Mouse (Mus musculus) E14TG2a.4 (cell line): ENCODE results near the gene Ercc2.

Experiments
- H3K27me3 ChIP-seq: 2 replicates; pipeline ENCODE4 v1.6.1; 2014; ENCODE audit warnings: low read length, control low read depth; ENCODE audit not compliant: insufficient read depth
- H3K36me3 ChIP-seq: 2 replicates; pipeline ENCODE4 v1.6.1; 2014; ENCODE audit warnings: low read length, control low read depth; ENCODE audit not compliant: insufficient read depth
- H3K4me1 ChIP-seq: replicated peaks from 2 replicates; pipeline ENCODE4 v1.6.1; 2014; ENCODE audit warnings: low read depth, low read length, control low read depth
- H3K4me3 ChIP-seq: replicated peaks from 2 replicates; pipeline ENCODE4 v1.5.1; 2014; ENCODE audit warnings: mild to moderate bottlenecking, low read length
- H3K9me3 ChIP-seq: 2 replicates; pipeline ENCODE4 v1.6.1; 2014; ENCODE audit warnings: low read length, control low read depth
- CTCF ChIP-seq: conservative IDR thresholded peaks from 2 replicates; pipeline ENCODE4 v1.5.1; 2014; ENCODE audit warnings: low read length
- NANOG ChIP-seq: IDR thresholded peaks from 2 replicates; pipeline ENCODE4 v1.6.1; 2014; ENCODE audit warnings: borderline replicate concordance, low read length, mixed read lengths
- POU5F1 ChIP-seq: IDR thresholded peaks from 2 replicates; pipeline ENCODE4 v1.6.1; 2014; ENCODE audit warnings: low read length, borderline replicate concordance

Gene Ercc2

GRCm38 (mm10) chr7:19342481-19343027 is 39.3 kb upstream of the Ercc2 start:
- Histone ChIP-seq H3K36me3 (no peaks in the 10 kb centered on the region), H3K4me1 (peaks cover 38% of the 10 kb centered on the region), H3K9me3 (no peaks in the 10 kb centered on the region), H3K4me3 (peak overlapping the region; percentile 76), H3K27me3 (peaks cover 22% of the 10 kb centered on the region)
- TF ChIP-seq NANOG (no peak), CTCF (no peak), POU5F1 (no peak)

GRCm38 (mm10) chr7:19343210-19343808 is 38.5 kb upstream of the Ercc2 start:
- peaks cover 39% of the 10 kb centered on the region for H3K4me1 ChIP-seq
- H3K4me3 ChIP-seq, result no peak overlapping the region
- TF ChIP-seq NANOG (no peak), POU5F1 (no peak), CTCF (peak; percentile 69)

GRCm38 (mm10) chr7:19344237-19344847 is 37.5 kb upstream of the Ercc2 start, which contains the start of gene Ercc1:
TSS of gene Ercc1 (plus strand) at chr7:19344778.
- peaks cover 48% of the 10 kb centered on the region for H3K4me1 ChIP-seq
- peak within 1 kb of the TSS; percentile 91 for H3K4me3 ChIP-seq
- H3K9me3 ChIP-seq, result no peaks in the 10 kb centered on the region
- TF ChIP-seq NANOG, result no peak
- no peak for TF ChIP-seq POU5F1
- TF ChIP-seq CTCF, result no peak
- peaks cover 13% of the 10 kb centered on the region for H3K36me3 ChIP-seq
- peaks cover 20% of the 10 kb centered on the region for H3K27me3 ChIP-seq

More at GRCm38 (mm10) chr7:19343210-19343808, 38.5 kb upstream of the Ercc2 start:
- no peaks in the 10 kb centered on the region for H3K9me3 ChIP-seq
- H3K36me3 ChIP-seq, result peaks cover 3% of the 10 kb centered on the region
- peaks cover 22% of the 10 kb centered on the region for H3K27me3 ChIP-seq

GRCm38 (mm10) chr7:19344938-19345471 is 36.8 kb upstream of the Ercc2 start:
- H3K36me3 ChIP-seq, result peaks cover 18% of the 10 kb centered on the region
- TF ChIP-seq NANOG, result no peak
- no peak for TF ChIP-seq CTCF
- TF ChIP-seq POU5F1, result no peak
- H3K4me3 ChIP-seq, result peak overlapping the region; percentile 91
- H3K27me3 ChIP-seq, result peaks cover 18% of the 10 kb centered on the region
- H3K4me1 ChIP-seq, result peaks cover 55% of the 10 kb centered on the region
- no peaks in the 10 kb centered on the region for H3K9me3 ChIP-seq

- no peaks in the 10 kb centered on the region for H3K9me3 ChIP-seq
- peaks cover 48% of the 10 kb centered on the region for H3K4me1 ChIP-seq
- no peaks in the 10 kb centered on the region for H3K27me3 ChIP-seq
- TF ChIP-seq CTCF (no peak), NANOG (no peak), POU5F1 (no peak)
- H3K4me3 ChIP-seq, result 0 out of 2 replicates have a peak overlapping the region, but pooled peaks have one; percentile 14
- peaks cover 57% of the 10 kb centered on the region for H3K36me3 ChIP-seq
Observed at GRCm38 (mm10) chr7:19349188-19349915, 32.5 kb upstream of the Ercc2 start.

- H3K9me3 ChIP-seq, result no peaks in the 10 kb centered on the region
- H3K4me1 ChIP-seq, result peaks cover 52% of the 10 kb centered on the region
- no peaks in the 10 kb centered on the region for H3K27me3 ChIP-seq
- TF ChIP-seq CTCF (no peak), NANOG (no peak), POU5F1 (no peak)
- no peak overlapping the region for H3K4me3 ChIP-seq
- peaks cover 65% of the 10 kb centered on the region for H3K36me3 ChIP-seq
Observed at GRCm38 (mm10) chr7:19350221-19350620, 31.6 kb upstream of the Ercc2 start.

GRCm38 (mm10) chr7:19354991-19355390 is 26.8 kb upstream of the Ercc2 start:
- TF ChIP-seq NANOG (no peak), CTCF (no peak), POU5F1 (no peak)
- no peak overlapping the region for H3K4me3 ChIP-seq
- H3K27me3 ChIP-seq, result no peaks in the 10 kb centered on the region
- peaks cover 54% of the 10 kb centered on the region for H3K4me1 ChIP-seq
- no peaks in the 10 kb centered on the region for H3K9me3 ChIP-seq
- peaks cover 77% of the 10 kb centered on the region for H3K36me3 ChIP-seq

GRCm38 (mm10) chr7:19356311-19356710 is 25.5 kb upstream of the Ercc2 start:
- Histone ChIP-seq H3K4me3 (peak overlapping the region; percentile 41), H3K4me1 (peaks cover 55% of the 10 kb centered on the region), H3K9me3 (no peaks in the 10 kb centered on the region), H3K36me3 (peaks cover 67% of the 10 kb centered on the region), H3K27me3 (no peaks in the 10 kb centered on the region)
- TF ChIP-seq POU5F1, result no peak
- TF ChIP-seq NANOG, result no peak
- no peak for TF ChIP-seq CTCF
